Mouse (Mus musculus): ENCODE results near the gene Nrarp.

The Nrarp gene

GRCm38 (mm10) chr2:25180478-25180903 lies at the start of gene Nrarp:
Gene Nrarp (plus strand): TSS chr2:25180758.
- DNase-seq (ENCODE audit: low spot score) = peak; percentile 96

GRCm38 (mm10) chr2:25131601-25132000 lies 49.0 kb upstream of the Nrarp start:
- DNase-seq (ENCODE audit: low spot score) = no peak

- no peak for DNase-seq (ENCODE audit: low spot score)
Measured at GRCm38 (mm10) chr2:25137832-25138231, 42.7 kb upstream of the Nrarp start.

- no peak for DNase-seq (ENCODE audit: low spot score)
Measured at GRCm38 (mm10) chr2:25141185-25141584, 39.4 kb upstream of the Nrarp start.

- DNase-seq (ENCODE audit: low spot score) = no peak
Measured at GRCm38 (mm10) chr2:25141921-25142320, 38.6 kb upstream of the Nrarp start.

- DNase-seq (ENCODE audit: low spot score) = no peak
Measured at GRCm38 (mm10) chr2:25145346-25145745, 35.2 kb upstream of the Nrarp start.

- no peak for DNase-seq (ENCODE audit: low spot score)
Measured at GRCm38 (mm10) chr2:25147398-25147797, 33.2 kb upstream of the Nrarp start.

GRCm38 (mm10) chr2:25147892-25148291 lies 32.7 kb upstream of the Nrarp start:
- DNase-seq (ENCODE audit: low spot score) = no peak

- DNase-seq (ENCODE audit: low spot score) = no peak
Measured at GRCm38 (mm10) chr2:25149643-25150042, 30.9 kb upstream of the Nrarp start.

- no peak for DNase-seq (ENCODE audit: low spot score)
Measured at GRCm38 (mm10) chr2:25151280-25151956, 29.1 kb upstream of the Nrarp start.

GRCm38 (mm10) chr2:25156177-25156576 lies 24.4 kb upstream of the Nrarp start:
- no peak for DNase-seq (ENCODE audit: low spot score)

- no peak for DNase-seq (ENCODE audit: low spot score)
Measured at GRCm38 (mm10) chr2:25156990-25157389, 23.6 kb upstream of the Nrarp start.

GRCm38 (mm10) chr2:25157655-25158054 lies 22.9 kb upstream of the Nrarp start:
- DNase-seq (ENCODE audit: low spot score) = peak; percentile 82

GRCm38 (mm10) chr2:25167481-25167880 lies 13.1 kb upstream of the Nrarp start:
- peak; percentile 50 for DNase-seq (ENCODE audit: low spot score)

GRCm38 (mm10) chr2:25167919-25168664 lies 12.5 kb upstream of the Nrarp start:
- peak; percentile 80 for DNase-seq (ENCODE audit: low spot score)

- DNase-seq (ENCODE audit: low spot score) = no peak
Measured at GRCm38 (mm10) chr2:25168665-25168978, 11.9 kb upstream of the Nrarp start.

GRCm38 (mm10) chr2:25169778-25170177 lies 10.8 kb upstream of the Nrarp start:
- DNase-seq (ENCODE audit: low spot score) = peak; percentile 76

GRCm38 (mm10) chr2:25170326-25171100 lies 10.0 kb upstream of the Nrarp start:
- DNase-seq (ENCODE audit: low spot score) = no peak

- DNase-seq (ENCODE audit: low spot score) = no peak
Measured at GRCm38 (mm10) chr2:25171101-25171768, 9.3 kb upstream of the Nrarp start.

- no peak for DNase-seq (ENCODE audit: low spot score)
Measured at GRCm38 (mm10) chr2:25171769-25172153, 8.8 kb upstream of the Nrarp start.

GRCm38 (mm10) chr2:25172629-25173028 lies 7.9 kb upstream of the Nrarp start:
- DNase-seq (ENCODE audit: low spot score) = no peak

- no peak for DNase-seq (ENCODE audit: low spot score)
Measured at GRCm38 (mm10) chr2:25173821-25174220, 6.7 kb upstream of the Nrarp start.

All from retina, embryonic 14.5 days (tissue).